Mouse (Mus musculus) midbrain, embryonic 12.5 days (tissue): ENCODE results near the gene Hsd3b1. TPM values are rescaled to one million over a fixed set of nuclear protein-coding genes. Genes with fewer than 3 reads are reported as not detected.

Experiments used
- ATAC-seq: fragments of 200-750 bp; cut with Nextera tagmentation; 2 replicates; pipeline ENCODE4 v1.8.0; 2017; ENCODE audit warnings: low read depth, moderate TSS enrichment, moderate library complexity; ENCODE audit not compliant: low FRiP score
- H3K27ac ChIP-seq: fragments of 300-500 bp; sonication (generic); replicated peaks from 2 replicates; pipeline ENCODE4 v1.5.1; 2016; ENCODE audit warnings: mild to moderate bottlenecking
- H3K27me3 ChIP-seq: fragments of 300-500 bp; sonication (generic); 2 replicates; pipeline ENCODE4 v1.6.1; 2016; ENCODE audit warnings: mild to moderate bottlenecking
- H3K36me3 ChIP-seq: fragments of 300-500 bp; sonication (generic); 2 replicates; pipeline ENCODE4 v1.6.1; 2016
- H3K4me1 ChIP-seq: fragments of 300-500 bp; sonication (generic); 2 replicates; pipeline ENCODE4 v1.6.1; 2016
- H3K4me2 ChIP-seq: fragments of 300-500 bp; sonication (generic); replicated peaks from 2 replicates; pipeline ENCODE4 v1.6.1; 2016; ENCODE audit warnings: mild to moderate bottlenecking, moderate library complexity
- H3K4me3 ChIP-seq: fragments of 300-500 bp; sonication (generic); 2 replicates; pipeline ENCODE4 v1.5.1; 2016; ENCODE audit warnings: mild to moderate bottlenecking
- H3K9ac ChIP-seq: fragments of 300-500 bp; sonication (generic); replicated peaks from 2 replicates; pipeline ENCODE4 v1.6.1; 2016; ENCODE audit warnings: mild to moderate bottlenecking, moderate library complexity
- H3K9me3 ChIP-seq: fragments of 300-500 bp; sonication (generic); 2 replicates; pipeline ENCODE4 v1.6.1; 2016; ENCODE audit warnings: mild to moderate bottlenecking
- WGBS: fragments of 180-500 bp; shearing (Covaris S2); methylation state at CpG from one replicate; pipeline ENCODE4 v1.1.7; 2016; 5-methylcytosine and 5-hydroxymethylcytosine counted together
- polyA plus RNA-seq: library from polyadenylated mRNA; unstranded; fragments of >200 nt; fragmentation: Nextera tagmentation; extraction: Ambion mirVana; gene quantifications from 2 replicates; pipeline ENCODE4 v1.2.1, GENCODE M21; 2016

Gene Hsd3b1
- 0.35 and 0.55 TPM in 2 replicates for polyA plus RNA-seq

DNA sequence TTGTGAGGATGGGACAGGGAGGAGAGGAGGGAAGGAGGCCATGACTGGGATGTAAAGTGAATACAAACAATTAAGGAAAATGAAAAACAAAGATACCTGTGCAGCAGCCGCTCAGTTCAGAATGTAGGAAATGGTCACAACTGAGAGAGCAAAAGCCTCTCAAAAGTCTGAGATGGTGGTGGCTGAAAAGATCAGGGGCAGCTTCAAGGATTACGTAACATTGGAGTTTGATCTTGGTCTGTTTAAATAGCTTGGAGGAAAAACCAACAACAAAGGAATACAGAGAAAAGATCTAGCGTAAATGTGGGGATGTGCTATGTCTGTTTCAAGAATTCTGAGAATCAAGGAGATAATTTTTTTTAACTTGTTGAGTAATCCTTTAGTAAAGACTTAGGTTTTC is at the start of gene Hsd3b1:
Gene Hsd3b1 (minus strand): TSS at position 219 of the 400 bp plus-strand sequence.
- no peak within 1 kb of the TSS for H3K27ac ChIP-seq
- WGBS = 83% methylated on average over 3 of the region's 3 CpGs
- H3K4me1 ChIP-seq = no peaks in the 10 kb centered on the region
- no peaks in the 10 kb centered on the region for H3K9me3 ChIP-seq
- H3K36me3 ChIP-seq = no peaks in the 10 kb centered on the region
- ATAC-seq = no peak
- H3K9ac ChIP-seq = no peak within 1 kb of the TSS
- H3K4me2 ChIP-seq = no peak within 1 kb of the TSS
- no peak within 1 kb of the TSS for H3K4me3 ChIP-seq
- H3K27me3 ChIP-seq = no peaks in the 10 kb centered on the region

DNA sequence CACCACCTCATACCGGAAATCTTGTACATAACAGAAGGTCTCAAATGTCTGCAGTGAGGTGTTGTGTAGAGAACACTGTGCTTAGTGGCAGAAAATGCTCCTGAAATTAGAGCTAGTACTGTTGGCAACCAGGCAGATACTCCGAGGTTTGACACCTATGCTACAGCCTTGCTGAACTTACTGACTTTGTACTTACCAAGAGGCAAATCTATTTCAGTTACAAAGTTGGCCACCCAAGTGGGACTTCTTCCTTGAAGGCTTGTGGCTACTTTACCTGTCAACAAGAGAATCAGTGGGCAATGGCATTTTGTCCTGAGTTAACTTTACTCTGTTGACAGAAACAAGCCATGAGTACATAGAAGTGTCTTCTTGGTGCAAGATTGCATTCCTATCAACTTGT is 38.0 kb upstream of the Hsd3b1 start:
- Histone ChIP-seq H3K27me3 (no peaks in the 10 kb centered on the region), H3K27ac (no peak overlapping the region), H3K9ac (no peak overlapping the region), H3K36me3 (no peaks in the 10 kb centered on the region), H3K9me3 (no peaks in the 10 kb centered on the region), H3K4me3 (no peak overlapping the region), H3K4me2 (no peak overlapping the region), H3K4me1 (no peaks in the 10 kb centered on the region)
- no peak for ATAC-seq
- WGBS = 92% methylated on average over 2 of the region's 2 CpGs

DNA sequence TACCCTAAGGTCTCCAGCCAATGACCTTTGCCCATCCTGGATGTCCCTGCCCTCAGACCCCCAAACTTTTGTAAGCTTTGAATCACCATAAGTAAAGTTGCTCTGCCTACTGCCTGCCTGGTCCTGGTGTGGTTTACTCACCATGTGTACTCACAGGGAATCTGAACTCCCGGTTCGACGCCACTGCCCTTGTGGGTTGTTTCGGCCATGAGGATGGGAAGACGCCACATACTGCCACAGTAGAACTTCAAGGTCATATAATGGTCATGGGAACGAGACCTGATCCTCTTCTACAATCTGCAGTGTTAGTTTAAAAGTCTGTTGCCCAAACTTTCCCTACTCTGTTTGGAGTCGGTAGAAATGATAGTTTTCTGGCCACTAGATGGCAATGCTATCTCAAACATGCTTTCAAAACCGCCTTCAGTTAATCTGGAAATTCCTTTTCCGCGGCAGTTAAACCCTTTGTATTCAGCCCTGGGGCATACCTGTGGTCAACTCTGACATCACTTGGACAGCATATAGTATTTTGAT is 35.5 kb upstream of the Hsd3b1 start:
- Histone ChIP-seq H3K4me2 (no peak overlapping the region), H3K4me3 (no peak overlapping the region), H3K9me3 (no peaks in the 10 kb centered on the region), H3K27ac (no peak overlapping the region), H3K4me1 (no peaks in the 10 kb centered on the region), H3K36me3 (no peaks in the 10 kb centered on the region), H3K27me3 (no peaks in the 10 kb centered on the region), H3K9ac (no peak overlapping the region)
- 47% methylated on average over 10 of the region's 10 CpGs for WGBS
- ATAC-seq = 0 out of 2 replicates have a peak, but pooled peaks have one; percentile 49

GRCm38 (mm10) chr3:98893057-98893772 is 33.6 kb upstream of the Hsd3b1 start, which contains the start of gene Hao2:
Hao2 (minus strand) TSS chr3:98893239.
- Histone ChIP-seq H3K36me3 (no peaks in the 10 kb centered on the region), H3K27me3 (no peaks in the 10 kb centered on the region), H3K4me1 (no peaks in the 10 kb centered on the region), H3K4me2 (no peak within 1 kb of the TSS), H3K27ac (no peak within 1 kb of the TSS), H3K9me3 (no peaks in the 10 kb centered on the region), H3K9ac (no peak within 1 kb of the TSS), H3K4me3 (no peak within 1 kb of the TSS)
- no peak for ATAC-seq
- 85% methylated on average over 3 of the region's 3 CpGs for WGBS

DNA sequence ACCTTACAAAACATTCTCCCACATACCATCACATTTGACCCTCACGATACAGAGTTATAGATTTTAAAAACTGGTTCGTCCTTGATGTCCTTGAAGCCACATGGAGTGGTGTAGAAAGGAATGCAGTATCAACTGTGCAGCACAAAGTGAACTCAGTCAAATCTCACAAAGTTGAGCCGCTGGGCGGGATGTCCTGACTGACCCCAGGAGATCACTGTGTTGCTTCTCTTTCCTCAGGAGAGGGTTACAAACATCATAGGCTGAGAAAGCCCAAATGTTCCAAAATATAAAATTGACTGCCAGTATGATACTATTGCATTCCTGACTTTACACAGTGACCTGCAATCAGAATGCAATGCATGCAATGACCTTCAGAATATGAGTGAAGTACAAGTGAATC is 30.8 kb upstream of the Hsd3b1 start:
- Histone ChIP-seq H3K4me2 (no peak overlapping the region), H3K36me3 (no peaks in the 10 kb centered on the region), H3K9me3 (no peaks in the 10 kb centered on the region), H3K4me1 (no peaks in the 10 kb centered on the region), H3K4me3 (no peak overlapping the region), H3K9ac (no peak overlapping the region), H3K27ac (no peak overlapping the region), H3K27me3 (no peaks in the 10 kb centered on the region)
- no peak for ATAC-seq
- WGBS = 80% methylated on average over 4 of the region's 4 CpGs

DNA sequence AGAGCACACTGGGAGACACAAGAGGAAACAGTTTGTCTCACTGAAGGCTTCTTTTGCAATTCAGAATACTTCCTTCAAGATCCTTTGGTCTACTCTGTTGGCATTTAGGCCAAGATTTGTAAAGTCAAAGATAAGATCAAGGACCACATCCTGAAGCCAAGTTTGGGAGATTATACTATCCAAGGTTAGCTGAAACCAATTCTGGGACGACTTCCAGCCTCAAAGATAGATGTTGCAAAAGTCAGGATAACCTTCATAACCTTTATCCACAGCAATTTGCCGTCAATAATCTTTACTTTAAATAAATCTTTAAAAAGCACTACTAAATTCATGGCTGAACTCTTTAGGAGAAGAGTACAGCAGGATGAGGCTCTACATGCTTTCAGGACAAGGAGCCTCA is 28.6 kb upstream of the Hsd3b1 start:
- H3K27me3 ChIP-seq = no peaks in the 10 kb centered on the region
- H3K36me3 ChIP-seq = no peaks in the 10 kb centered on the region
- no peaks in the 10 kb centered on the region for H3K4me1 ChIP-seq
- H3K9ac ChIP-seq = no peak overlapping the region
- H3K9me3 ChIP-seq = no peaks in the 10 kb centered on the region
- no peak overlapping the region for H3K4me3 ChIP-seq
- H3K27ac ChIP-seq = no peak overlapping the region
- no peak for ATAC-seq
- 70% methylated on average over 2 of the region's 2 CpGs for WGBS
- no peak overlapping the region for H3K4me2 ChIP-seq

DNA sequence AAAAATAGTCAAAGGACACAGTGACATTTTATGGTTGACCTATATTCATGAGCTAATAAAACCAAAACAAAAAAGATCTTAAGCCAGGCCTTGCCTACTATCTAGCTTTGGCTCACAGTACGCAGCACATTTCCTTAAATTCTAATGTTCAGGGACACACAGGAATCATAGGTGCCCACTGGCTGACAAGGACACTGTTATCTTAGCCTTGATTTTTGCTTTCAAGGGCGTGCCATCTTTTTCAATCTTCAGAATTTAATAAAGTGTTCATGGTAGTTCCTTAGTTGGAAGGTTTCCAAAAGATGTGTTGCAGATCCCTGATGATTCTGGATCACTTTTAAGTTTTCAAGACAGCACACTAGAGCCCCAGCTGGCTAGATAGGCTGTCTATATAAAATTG is 21.2 kb upstream of the Hsd3b1 start:
- no peak overlapping the region for H3K4me3 ChIP-seq
- no peaks in the 10 kb centered on the region for H3K4me1 ChIP-seq
- no peaks in the 10 kb centered on the region for H3K27me3 ChIP-seq
- H3K9me3 ChIP-seq = no peaks in the 10 kb centered on the region
- H3K36me3 ChIP-seq = no peaks in the 10 kb centered on the region
- no peak for ATAC-seq
- 85% methylated on average over 2 of the region's 2 CpGs for whole genome bisulfite sequencing
- no peak overlapping the region for H3K27ac ChIP-seq
- no peak overlapping the region for H3K4me2 ChIP-seq
- H3K9ac ChIP-seq = no peak overlapping the region

GRCm38 (mm10) chr3:98880216-98880615 is 20.6 kb upstream of the Hsd3b1 start:
- no peak overlapping the region for H3K4me2 ChIP-seq
- H3K4me3 ChIP-seq = no peak overlapping the region
- no peak overlapping the region for H3K9ac ChIP-seq
- no peaks in the 10 kb centered on the region for H3K27me3 ChIP-seq
- no peak for ATAC-seq
- no peaks in the 10 kb centered on the region for H3K4me1 ChIP-seq
- WGBS = 67% methylated on average over 6 of the region's 6 CpGs
- H3K36me3 ChIP-seq = no peaks in the 10 kb centered on the region
- no peak overlapping the region for H3K27ac ChIP-seq
- no peaks in the 10 kb centered on the region for H3K9me3 ChIP-seq

GRCm38 (mm10) chr3:98868219-98868618 is 8.6 kb upstream of the Hsd3b1 start:
- WGBS = 86% methylated on average over 2 of the region's 2 CpGs
- H3K4me1 ChIP-seq = no peaks in the 10 kb centered on the region

DNA sequence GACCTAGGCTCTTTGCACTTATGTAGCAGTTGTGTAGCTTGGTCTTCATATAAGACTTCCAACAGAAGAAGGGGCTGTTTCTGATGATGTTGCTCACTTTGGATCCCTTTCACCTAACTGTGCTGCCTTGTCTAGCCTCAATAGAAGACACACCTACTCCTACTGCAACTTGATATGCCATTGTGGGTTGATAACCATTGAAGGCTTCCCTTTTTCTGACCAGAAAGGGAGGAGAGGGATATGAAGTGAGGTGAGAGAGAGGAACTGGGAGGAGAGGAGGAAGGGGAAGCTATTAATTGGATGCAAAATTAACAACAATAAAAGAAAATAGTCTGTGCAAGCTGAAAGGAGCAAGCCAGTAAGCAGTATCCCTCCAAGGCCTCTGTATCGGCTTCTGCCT is 3.2 kb upstream of the Hsd3b1 start:
- Histone ChIP-seq H3K9ac (no peak overlapping the region), H3K4me3 (no peak overlapping the region), H3K9me3 (no peaks in the 10 kb centered on the region), H3K4me1 (no peaks in the 10 kb centered on the region), H3K27ac (no peak overlapping the region), H3K36me3 (no peaks in the 10 kb centered on the region), H3K27me3 (no peaks in the 10 kb centered on the region), H3K4me2 (no peak overlapping the region)
- no peak for ATAC-seq
- WGBS = 100% methylated on average over 1 of the region's 1 CpGs

More at GRCm38 (mm10) chr3:98868219-98868618, 8.6 kb upstream of the Hsd3b1 start:
- no peak for ATAC-seq
- no peak overlapping the region for H3K4me3 ChIP-seq
- no peak overlapping the region for H3K4me2 ChIP-seq
- no peaks in the 10 kb centered on the region for H3K27me3 ChIP-seq
- H3K9ac ChIP-seq = no peak overlapping the region
- H3K36me3 ChIP-seq = no peaks in the 10 kb centered on the region
- H3K27ac ChIP-seq = no peak overlapping the region
- H3K9me3 ChIP-seq = no peaks in the 10 kb centered on the region

DNA sequence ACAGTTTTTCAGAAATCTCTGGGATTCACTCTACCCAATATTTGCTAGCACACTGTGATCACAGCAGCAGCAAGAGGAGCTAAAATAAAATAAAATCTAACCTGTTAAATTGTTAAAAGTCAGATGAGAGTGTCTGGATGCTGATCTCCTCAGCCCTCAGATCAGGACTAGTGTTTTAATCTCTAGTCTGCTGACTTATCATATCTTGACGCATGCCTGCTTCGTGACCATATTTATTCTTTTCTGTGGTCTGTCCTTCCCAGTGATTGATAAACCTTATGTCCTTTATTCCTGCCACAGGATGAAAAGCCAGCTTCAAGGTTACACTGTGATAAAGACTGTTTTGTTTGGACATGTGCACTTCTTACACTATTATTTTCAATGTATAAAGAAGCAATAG is 1.5 kb downstream of the Hsd3b1 start:
- H3K4me1 ChIP-seq = no peaks in the 10 kb centered on the region
- no peak overlapping the region for H3K4me3 ChIP-seq
- no peak for ATAC-seq
- no peaks in the 10 kb centered on the region for H3K36me3 ChIP-seq
- no peaks in the 10 kb centered on the region for H3K27me3 ChIP-seq
- H3K9me3 ChIP-seq = no peaks in the 10 kb centered on the region
- no peak overlapping the region for H3K27ac ChIP-seq
- H3K9ac ChIP-seq = no peak overlapping the region
- no peak overlapping the region for H3K4me2 ChIP-seq
- 92% methylated on average over 2 of the region's 2 CpGs for WGBS

DNA sequence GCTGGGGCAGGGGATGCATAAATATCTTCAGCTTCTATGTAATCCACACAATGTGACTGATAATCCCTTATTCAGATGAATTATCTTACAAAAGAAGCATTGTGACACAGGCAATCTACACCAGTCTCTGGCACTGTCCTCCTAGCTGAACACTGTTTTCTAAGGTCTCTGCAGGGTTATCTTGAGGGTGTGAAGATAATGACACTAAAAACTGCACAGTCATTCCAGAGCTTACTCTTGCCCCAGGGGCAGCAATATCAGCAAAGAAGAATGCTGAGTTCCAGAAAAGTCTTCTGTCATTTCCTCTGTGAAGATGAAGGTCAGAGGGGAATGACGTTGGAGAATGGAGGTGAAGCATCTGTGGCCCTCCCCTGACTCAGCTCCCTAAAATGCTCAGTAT is 2.7 kb downstream of the Hsd3b1 start:
- no peaks in the 10 kb centered on the region for H3K4me1 ChIP-seq
- H3K9me3 ChIP-seq = no peaks in the 10 kb centered on the region
- no peaks in the 10 kb centered on the region for H3K27me3 ChIP-seq
- no peak overlapping the region for H3K4me3 ChIP-seq
- no peak overlapping the region for H3K27ac ChIP-seq
- H3K4me2 ChIP-seq = no peak overlapping the region
- ATAC-seq = no peak
- 67% methylated on average over 1 of the region's 1 CpGs for WGBS
- H3K9ac ChIP-seq = no peak overlapping the region
- H3K36me3 ChIP-seq = no peaks in the 10 kb centered on the region

- no peaks in the 10 kb centered on the region for H3K4me1 ChIP-seq
- no peaks in the 10 kb centered on the region for H3K36me3 ChIP-seq
- no peak overlapping the region for H3K9ac ChIP-seq
- no peak for ATAC-seq
- no peaks in the 10 kb centered on the region for H3K9me3 ChIP-seq
- no peak overlapping the region for H3K4me3 ChIP-seq
- WGBS = 88% methylated on average over 3 of the region's 3 CpGs
- H3K4me2 ChIP-seq = no peak overlapping the region
- H3K27ac ChIP-seq = no peak overlapping the region
- no peaks in the 10 kb centered on the region for H3K27me3 ChIP-seq
These were observed 4.4 kb downstream of the Hsd3b1 start for GRCm38 (mm10) chr3:98855160-98855559.
